Mouse (Mus musculus): Measurements from ENCODE around the gene Klhdc7b. TPM values are rescaled to one million over a fixed set of nuclear protein-coding genes. Genes with fewer than 3 reads are reported as not detected.
A peak's percentile ranks its signal among the peaks of the same experiment; 100 is the strongest.

The Klhdc7b gene
- polyA plus RNA-seq, 2 experiments, result not detected

DNA sequence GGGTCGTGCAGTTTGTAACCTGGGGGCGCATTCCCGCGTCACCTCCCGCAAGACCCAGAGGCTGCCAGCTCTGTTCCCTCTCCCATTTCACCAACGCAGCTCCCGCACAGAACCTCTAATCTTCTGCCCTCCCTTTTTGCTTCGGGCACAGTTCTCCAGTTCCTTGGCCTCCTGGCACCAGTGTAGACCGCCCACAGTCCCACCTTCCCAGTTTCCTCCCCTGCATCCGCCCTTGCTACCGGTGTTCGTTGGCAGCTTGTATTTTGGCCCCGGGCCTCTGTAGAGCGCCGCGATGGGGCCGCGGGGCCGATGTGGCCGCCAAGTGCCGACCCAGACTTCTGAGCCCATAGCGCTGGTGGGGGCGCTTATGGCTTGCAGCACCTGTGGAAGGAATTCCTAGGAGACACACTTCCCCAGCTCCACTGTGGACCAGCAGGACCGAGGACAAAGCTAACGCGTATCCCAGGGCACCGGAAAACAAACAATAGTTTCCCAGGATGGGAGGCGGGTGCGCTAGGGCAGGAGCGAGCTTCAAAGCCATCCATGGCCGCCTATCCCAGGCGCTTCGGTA is 5.8 kb upstream of the Klhdc7b start, which contains the start of gene Odf3b:
Gene Odf3b, minus strand, starts transcription at position 452 of the 571 bp plus-strand sequence.
- DNase-seq (ENCODE audit: low spot score), result no peak
- peaks cover 51% of the 10 kb centered on the region for H3K27me3 ChIP-seq (ENCODE audit: control insufficient read depth, insufficient read depth, low read length)
- H3K9ac ChIP-seq (ENCODE audit: low read depth, low read length, severe bottlenecking), result peak within 1 kb of the TSS; percentile 48
- H3K4me1 ChIP-seq (ENCODE audit: control insufficient read depth, insufficient read depth, low read length), result peaks cover 18% of the 10 kb centered on the region
- WGBS, result 1% methylated on average over 29 of the region's 33 CpGs
- ATAC-seq (ENCODE audit: low FRiP score, low read depth), result no peak
- H3K4me3 ChIP-seq (replicated peaks; ENCODE audit: low read length), result peak within 1 kb of the TSS; percentile 35
- H3K9me3 ChIP-seq (ENCODE audit: control insufficient read depth, low read length), result no peaks in the 10 kb centered on the region
- peak within 1 kb of the TSS; percentile 67 for H3K4me2 ChIP-seq (replicated peaks; ENCODE audit: low read depth, low read length, severe bottlenecking)
- TF ChIP-seq POLR2A (IDR thresholded peaks at IDR 0.05; ENCODE audit: borderline replicate concordance, extremely low read depth, insufficient read depth, insufficient read length), result no peak
- no peak within 1 kb of the TSS for H3K27ac ChIP-seq (replicated peaks; ENCODE audit: low read depth, low read length)
- H3K36me3 ChIP-seq (ENCODE audit: control insufficient read depth, insufficient read depth, low read length), result no peaks in the 10 kb centered on the region

GRCm38 (mm10) chr15:89379429-89379828 is 5.3 kb upstream of the Klhdc7b start:
- ATAC-seq (ENCODE audit: low FRiP score, low read depth) (no peak), DNase-seq (ENCODE audit: low spot score) (no peak)
- peak overlapping the region; percentile 48; the same call in 1 of the 2 replicates for H3K9ac ChIP-seq (ENCODE audit: low read depth, low read length, severe bottlenecking)
- no peaks in the 10 kb centered on the region for H3K9me3 ChIP-seq (ENCODE audit: control insufficient read depth, low read length)
- H3K4me3 ChIP-seq (replicated peaks; ENCODE audit: low read length), result peak overlapping the region; percentile 35
- WGBS, result 10% methylated on average over 10 of the region's 10 CpGs
- H3K4me2 ChIP-seq (replicated peaks; ENCODE audit: low read depth, low read length, severe bottlenecking), result peak overlapping the region; percentile 67
- TF ChIP-seq POLR2A (IDR thresholded peaks at IDR 0.05; ENCODE audit: borderline replicate concordance, extremely low read depth, insufficient read depth, insufficient read length), result no peak
- H3K27me3 ChIP-seq (ENCODE audit: control insufficient read depth, insufficient read depth, low read length), result peaks cover 51% of the 10 kb centered on the region
- peaks cover 14% of the 10 kb centered on the region for H3K4me1 ChIP-seq (ENCODE audit: control insufficient read depth, insufficient read depth, low read length)
- no peaks in the 10 kb centered on the region for H3K36me3 ChIP-seq (ENCODE audit: control insufficient read depth, insufficient read depth, low read length)
- no peak overlapping the region for H3K27ac ChIP-seq (replicated peaks; ENCODE audit: low read depth, low read length)

GRCm38 (mm10) chr15:89387127-89387526 is 2.4 kb downstream of the Klhdc7b start:
- H3K27me3 ChIP-seq (ENCODE audit: control insufficient read depth, insufficient read depth, low read length), result no peaks in the 10 kb centered on the region
- ATAC-seq (ENCODE audit: low FRiP score, low read depth), result no peak
- no peak for DNase-seq (ENCODE audit: low spot score)
- no peak overlapping the region for H3K4me3 ChIP-seq (replicated peaks; ENCODE audit: low read length)
- no peak overlapping the region for H3K9ac ChIP-seq (ENCODE audit: low read depth, low read length, severe bottlenecking)
- no peak overlapping the region for H3K4me2 ChIP-seq (replicated peaks; ENCODE audit: low read depth, low read length, severe bottlenecking)
- H3K36me3 ChIP-seq (ENCODE audit: control insufficient read depth, insufficient read depth, low read length), result no peaks in the 10 kb centered on the region
- H3K27ac ChIP-seq (replicated peaks; ENCODE audit: low read depth, low read length), result no peak overlapping the region
- H3K9me3 ChIP-seq (ENCODE audit: control insufficient read depth, low read length), result no peaks in the 10 kb centered on the region
- 41% methylated on average over 12 of the region's 12 CpGs for WGBS
- no peaks in the 10 kb centered on the region for H3K4me1 ChIP-seq (ENCODE audit: control insufficient read depth, insufficient read depth, low read length)
- no peak for TF ChIP-seq POLR2A (IDR thresholded peaks at IDR 0.05; ENCODE audit: borderline replicate concordance, extremely low read depth, insufficient read depth, insufficient read length)

DNA sequence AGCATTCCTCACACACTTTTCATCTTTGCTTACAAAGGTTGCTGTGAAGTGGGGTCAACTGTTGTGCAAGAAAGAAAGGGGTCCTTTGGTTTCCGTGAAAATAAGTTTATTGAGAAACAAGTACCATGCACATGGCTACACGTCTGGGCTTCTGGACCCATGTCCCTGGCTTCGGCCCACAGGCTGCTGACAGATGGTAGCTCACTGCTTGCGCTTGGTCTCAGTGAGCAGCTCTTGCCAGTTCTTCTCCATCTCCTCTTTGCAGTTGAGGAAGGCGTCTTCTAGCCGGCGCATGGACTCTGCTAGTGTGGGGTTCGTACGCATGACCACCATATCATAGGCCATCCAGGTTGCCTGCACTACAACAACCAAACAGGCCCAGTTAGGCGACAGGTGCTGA is 5.4 kb downstream of the Klhdc7b start:
- ATAC-seq (ENCODE audit: low FRiP score, low read depth) (no peak), DNase-seq (ENCODE audit: low spot score) (no peak)
- no peak overlapping the region for H3K4me2 ChIP-seq (replicated peaks; ENCODE audit: low read depth, low read length, severe bottlenecking)
- no peak overlapping the region for H3K4me3 ChIP-seq (replicated peaks; ENCODE audit: low read length)
- no peaks in the 10 kb centered on the region for H3K9me3 ChIP-seq (ENCODE audit: control insufficient read depth, low read length)
- H3K36me3 ChIP-seq (ENCODE audit: control insufficient read depth, insufficient read depth, low read length), result no peaks in the 10 kb centered on the region
- WGBS, result 91% methylated on average over 10 of the region's 10 CpGs
- H3K4me1 ChIP-seq (ENCODE audit: control insufficient read depth, insufficient read depth, low read length), result no peaks in the 10 kb centered on the region; the same call in 1 of the 2 replicates
- no peaks in the 10 kb centered on the region for H3K27me3 ChIP-seq (ENCODE audit: control insufficient read depth, insufficient read depth, low read length)
- TF ChIP-seq POLR2A (IDR thresholded peaks at IDR 0.05; ENCODE audit: borderline replicate concordance, extremely low read depth, insufficient read depth, insufficient read length), result no peak
- H3K27ac ChIP-seq (replicated peaks; ENCODE audit: low read depth, low read length), result no peak overlapping the region
- H3K9ac ChIP-seq (ENCODE audit: low read depth, low read length, severe bottlenecking), result no peak overlapping the region

DNA sequence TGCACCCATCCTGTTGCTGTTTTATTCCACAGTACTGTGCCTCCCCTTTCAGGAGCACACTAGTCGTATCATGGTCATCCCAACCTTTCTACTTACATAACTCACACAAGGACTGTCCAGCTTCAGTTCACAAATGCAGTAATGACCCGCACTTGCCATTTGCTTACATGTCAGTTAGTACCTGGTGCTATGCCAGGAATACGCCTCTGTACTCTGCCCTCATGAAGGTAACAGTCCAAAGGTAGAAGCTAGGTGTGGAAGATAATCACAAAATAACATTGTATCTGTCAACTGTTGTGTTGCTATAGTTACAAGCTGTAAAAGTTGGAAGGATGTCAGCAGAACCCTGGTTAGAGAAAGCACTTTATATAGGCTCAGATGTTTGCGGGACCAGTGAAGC is 12.2 kb downstream of the Klhdc7b start:
- Histone ChIP-seq H3K4me1 (ENCODE audit: control insufficient read depth, insufficient read depth, low read length) (no peaks in the 10 kb centered on the region; the same call in 1 of the 2 replicates), H3K4me2 (replicated peaks; ENCODE audit: low read depth, low read length, severe bottlenecking) (no peak overlapping the region), H3K36me3 (ENCODE audit: control insufficient read depth, insufficient read depth, low read length) (no peaks in the 10 kb centered on the region), H3K9me3 (ENCODE audit: control insufficient read depth, low read length) (no peaks in the 10 kb centered on the region), H3K27ac (replicated peaks; ENCODE audit: low read depth, low read length) (no peak overlapping the region), H3K4me3 (replicated peaks; ENCODE audit: low read length) (no peak overlapping the region), H3K9ac (ENCODE audit: low read depth, low read length, severe bottlenecking) (no peak overlapping the region), H3K27me3 (ENCODE audit: control insufficient read depth, insufficient read depth, low read length) (no peaks in the 10 kb centered on the region)
- no peak for DNase-seq (ENCODE audit: low spot score)
- ATAC-seq (ENCODE audit: low FRiP score, low read depth), result no peak
- 84% methylated on average over 4 of the region's 4 CpGs for WGBS
- no peak for TF ChIP-seq POLR2A (IDR thresholded peaks at IDR 0.05; ENCODE audit: borderline replicate concordance, extremely low read depth, insufficient read depth, insufficient read length)

Measured in limb, embryonic 14.5 days (tissue).